Mouse (Mus musculus) embryo, embryonic 11.5 days (tissue): Measurements from ENCODE around the gene Ccdc42.

Experiments used
- DNase-seq: peaks from one replicate; pipeline ENCODE4 v3.0.0-alpha.2; 2012; ENCODE audit warnings: low read depth, low spot score

The Ccdc42 gene

GRCm38 (mm10) chr11:68585890-68586289 is 931 bp upstream of the Ccdc42 start:
- DNase-seq, result no peak

GRCm38 (mm10) chr11:68589055-68589809 is 2.4 kb downstream of the Ccdc42 start:
- DNase-seq, result no peak

GRCm38 (mm10) chr11:68591708-68592107 is 4.9 kb downstream of the Ccdc42 start:
- DNase-seq, result no peak

GRCm38 (mm10) chr11:68593247-68593646 is 6.4 kb downstream of the Ccdc42 start:
- no peak for DNase-seq

- DNase-seq, result no peak
Observed at GRCm38 (mm10) chr11:68597912-68598311, 11.1 kb downstream of the Ccdc42 start.

- no peak for DNase-seq
Observed at GRCm38 (mm10) chr11:68600551-68601021, 13.8 kb downstream of the Ccdc42 start.

- DNase-seq, result no peak
Observed at GRCm38 (mm10) chr11:68601486-68601991, 14.7 kb downstream of the Ccdc42 start.

GRCm38 (mm10) chr11:68602200-68602931 is 15.5 kb downstream of the Ccdc42 start:
- no peak for DNase-seq

- no peak for DNase-seq
Observed at GRCm38 (mm10) chr11:68607046-68607445, 20.2 kb downstream of the Ccdc42 start.

GRCm38 (mm10) chr11:68609910-68610566 is 23.2 kb downstream of the Ccdc42 start:
- no peak for DNase-seq

GRCm38 (mm10) chr11:68610567-68610947 is 23.7 kb downstream of the Ccdc42 start:
- DNase-seq, result no peak

GRCm38 (mm10) chr11:68613071-68613711 is 26.4 kb downstream of the Ccdc42 start:
- no peak for DNase-seq

- DNase-seq, result no peak
Observed at GRCm38 (mm10) chr11:68622751-68623150, 35.9 kb downstream of the Ccdc42 start.

- DNase-seq, result no peak
Observed at GRCm38 (mm10) chr11:68623225-68623870, 36.5 kb downstream of the Ccdc42 start.

- no peak for DNase-seq
Observed at GRCm38 (mm10) chr11:68623871-68624258, 37.0 kb downstream of the Ccdc42 start.

GRCm38 (mm10) chr11:68631611-68632316 is 44.9 kb downstream of the Ccdc42 start:
- no peak for DNase-seq

GRCm38 (mm10) chr11:68637861-68638615 is 51.2 kb downstream of the Ccdc42 start:
- DNase-seq, result peak; percentile 51

- DNase-seq, result no peak
Observed at GRCm38 (mm10) chr11:68641361-68641760, 54.5 kb downstream of the Ccdc42 start.

- no peak for DNase-seq
Observed at GRCm38 (mm10) chr11:68644781-68645180, 58.0 kb downstream of the Ccdc42 start.
